Mouse (Mus musculus): Measurements from ENCODE around the gene Ankrd10. TPM values are rescaled to one million over a fixed set of nuclear protein-coding genes. Genes with fewer than 3 reads are reported as not detected.
"Not testable (repeated sequence)": the region's sequence is repeated elsewhere in the genome, so short reads cannot be mapped to it uniquely, and the experiment has no call there.

Gene Ankrd10
- polyA plus RNA-seq, 1 experiment from 2014 or later = 98.2 TPM

- WGBS = 84% methylated on average over 10 of the region's 10 CpGs
Observed at GRCm38 (mm10) chr8:11571950-11572349, 63.6 kb downstream of the Ankrd10 start.

GRCm38 (mm10) chr8:11570742-11571141 is 64.8 kb downstream of the Ankrd10 start:
- H3K9me3 ChIP-seq (ENCODE audit: low read depth, low read length) = no peaks in the 10 kb centered on the region
- no peaks in the 10 kb centered on the region for H3K27me3 ChIP-seq (ENCODE audit: insufficient read depth, low read length)
- ATAC-seq (ENCODE audit: insufficient read depth) = no peak
- no peak overlapping the region for H3K9ac ChIP-seq
- WGBS = 93% methylated on average over 4 of the region's 4 CpGs
- H3K36me3 ChIP-seq (ENCODE audit: insufficient read depth) = peaks cover 13% of the 10 kb centered on the region
- no peak for DNase-seq
- H3K27ac ChIP-seq (ENCODE audit: low read depth) = no peak overlapping the region
- TF ChIP-seq CTCF (IDR thresholded peaks at IDR 0.05; ENCODE audit: low read depth) = no peak
- H3K4me1 ChIP-seq (ENCODE audit: insufficient read depth) = no peaks in the 10 kb centered on the region
- no peak overlapping the region for H3K4me2 ChIP-seq
- H3K4me3 ChIP-seq (ENCODE audit: low read depth, low read length) = no peak overlapping the region

More at GRCm38 (mm10) chr8:11571950-11572349, 63.6 kb downstream of the Ankrd10 start:
- DNase-seq (no peak), ATAC-seq (ENCODE audit: insufficient read depth) (no peak)
- no peaks in the 10 kb centered on the region for H3K27me3 ChIP-seq (ENCODE audit: insufficient read depth, low read length)
- no peak overlapping the region for H3K4me3 ChIP-seq (ENCODE audit: low read depth, low read length)
- H3K27ac ChIP-seq (ENCODE audit: low read depth) = no peak overlapping the region
- no peaks in the 10 kb centered on the region for H3K9me3 ChIP-seq (ENCODE audit: low read depth, low read length)
- no peaks in the 10 kb centered on the region for H3K4me1 ChIP-seq (ENCODE audit: insufficient read depth)
- no peak for TF ChIP-seq CTCF (IDR thresholded peaks at IDR 0.05; ENCODE audit: low read depth)
- no peak overlapping the region for H3K9ac ChIP-seq
- H3K36me3 ChIP-seq (ENCODE audit: insufficient read depth) = peaks cover 7% of the 10 kb centered on the region
- no peak overlapping the region for H3K4me2 ChIP-seq

GRCm38 (mm10) chr8:11569260-11570097 is 66.1 kb downstream of the Ankrd10 start:
- H3K4me3 ChIP-seq (ENCODE audit: low read depth, low read length) = no peak overlapping the region
- DNase-seq (no peak), ATAC-seq (ENCODE audit: insufficient read depth) (no peak)
- H3K4me1 ChIP-seq (ENCODE audit: insufficient read depth) = no peaks in the 10 kb centered on the region
- H3K27me3 ChIP-seq (ENCODE audit: insufficient read depth, low read length) = no peaks in the 10 kb centered on the region
- TF ChIP-seq CTCF (IDR thresholded peaks at IDR 0.05; ENCODE audit: low read depth) = no peak
- H3K4me2 ChIP-seq = no peak overlapping the region
- H3K27ac ChIP-seq (ENCODE audit: low read depth) = no peak overlapping the region
- H3K9me3 ChIP-seq (ENCODE audit: low read depth, low read length) = no peaks in the 10 kb centered on the region
- H3K9ac ChIP-seq = no peak overlapping the region
- WGBS = 83% methylated on average over 22 of the region's 22 CpGs
- H3K36me3 ChIP-seq (ENCODE audit: insufficient read depth) = peaks cover 20% of the 10 kb centered on the region

DNA sequence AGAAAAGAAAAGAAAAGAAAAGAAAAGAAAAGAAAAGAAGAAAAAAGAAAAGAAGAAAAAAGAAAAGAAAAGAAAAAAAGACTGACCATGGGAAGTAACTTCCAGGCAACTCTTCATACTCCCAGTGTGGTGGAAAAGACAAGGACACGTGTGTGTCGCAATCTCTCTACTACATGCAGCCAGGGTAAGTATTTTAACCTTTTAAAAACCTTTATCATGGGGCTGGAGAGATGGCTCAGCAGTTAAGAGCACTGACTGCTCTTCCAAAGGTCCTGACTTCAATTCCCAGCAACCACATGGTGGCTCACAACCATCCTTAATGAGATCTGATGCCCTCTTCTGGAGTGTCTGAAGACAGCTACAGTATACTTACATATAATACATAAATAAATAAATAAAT is 67.4 kb downstream of the Ankrd10 start:
- not testable (repeated sequence) for H3K27ac ChIP-seq (ENCODE audit: low read depth); H3K4me2 ChIP-seq; H3K27me3 ChIP-seq (ENCODE audit: insufficient read depth, low read length); DNase-seq; ATAC-seq (ENCODE audit: insufficient read depth); H3K9ac ChIP-seq; H3K4me3 ChIP-seq (ENCODE audit: low read depth, low read length); H3K4me1 ChIP-seq (ENCODE audit: insufficient read depth); H3K9me3 ChIP-seq (ENCODE audit: low read depth, low read length)
- 95% methylated on average over 2 of the region's 2 CpGs for WGBS
- H3K36me3 ChIP-seq (ENCODE audit: insufficient read depth) = peaks cover 32% of the 10 kb centered on the region

- H3K4me1 ChIP-seq (ENCODE audit: insufficient read depth) = no peaks in the 10 kb centered on the region
- peaks cover 49% of the 10 kb centered on the region for H3K36me3 ChIP-seq (ENCODE audit: insufficient read depth)
- no peak overlapping the region for H3K4me2 ChIP-seq
- no peak overlapping the region for H3K4me3 ChIP-seq (ENCODE audit: low read depth, low read length)
- no peaks in the 10 kb centered on the region for H3K27me3 ChIP-seq (ENCODE audit: insufficient read depth, low read length)
- DNase-seq (no peak), ATAC-seq (ENCODE audit: insufficient read depth) (no peak)
- TF ChIP-seq CTCF (IDR thresholded peaks at IDR 0.05; ENCODE audit: low read depth) = no peak
- 85% methylated on average over 7 of the region's 7 CpGs for WGBS
- H3K27ac ChIP-seq (ENCODE audit: low read depth) = no peak overlapping the region
- no peaks in the 10 kb centered on the region for H3K9me3 ChIP-seq (ENCODE audit: low read depth, low read length)
- no peak overlapping the region for H3K9ac ChIP-seq
Observed at GRCm38 (mm10) chr8:11564721-11565120, 70.8 kb downstream of the Ankrd10 start.

DNA sequence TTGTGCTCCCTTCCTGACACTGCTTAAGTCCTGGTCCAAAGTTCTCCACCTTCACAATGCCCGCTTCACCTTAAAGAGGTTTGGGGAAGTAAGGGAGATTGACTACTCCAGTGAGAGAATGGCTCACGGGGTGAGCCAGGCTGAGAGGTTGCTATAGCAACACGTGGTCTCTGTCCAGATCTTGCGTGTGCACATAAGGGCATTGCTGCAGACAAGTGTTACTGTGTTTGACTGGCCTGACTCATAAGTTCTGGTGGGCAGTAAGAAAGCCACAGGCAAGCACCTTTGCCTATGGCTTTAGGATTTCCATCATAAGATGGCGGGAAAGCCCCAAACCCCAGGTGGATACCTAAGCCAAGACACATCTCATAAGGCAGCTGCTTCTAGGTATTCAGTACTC is 71.3 kb downstream of the Ankrd10 start:
- H3K4me3 ChIP-seq (ENCODE audit: low read depth, low read length) = no peak overlapping the region
- no peak overlapping the region for H3K9ac ChIP-seq
- TF ChIP-seq CTCF (IDR thresholded peaks at IDR 0.05; ENCODE audit: low read depth) = no peak
- H3K4me1 ChIP-seq (ENCODE audit: insufficient read depth) = peaks cover 4% of the 10 kb centered on the region
- H3K36me3 ChIP-seq (ENCODE audit: insufficient read depth) = peaks cover 49% of the 10 kb centered on the region
- H3K9me3 ChIP-seq (ENCODE audit: low read depth, low read length) = no peaks in the 10 kb centered on the region
- DNase-seq (no peak), ATAC-seq (ENCODE audit: insufficient read depth) (no peak)
- 81% methylated on average over 5 of the region's 5 CpGs for WGBS
- no peak overlapping the region for H3K4me2 ChIP-seq
- no peaks in the 10 kb centered on the region for H3K27me3 ChIP-seq (ENCODE audit: insufficient read depth, low read length)
- H3K27ac ChIP-seq (ENCODE audit: low read depth) = no peak overlapping the region

Small RNA genes within 50 kb of the gene (microRNA-seq; reads per million reads assigned to microRNA genes)
- 0.71 reads per million for gene Mir7238 (ENCODE audit: borderline number of aligned reads)

Other genes starting within 250 kb of the Ankrd10 start
- 12.8 and 12.9 TPM in 2 replicates for gene Rab20, start 157.0 kb downstream of the Ankrd10 start, polyA plus RNA-seq (2014; fragmentation: Nextera tagmentation; extraction: Ambion mirVana)
- gene Naxd, start 138.3 kb downstream of the Ankrd10 start, polyA plus RNA-seq (2014; fragmentation: Nextera tagmentation; extraction: Ambion mirVana) = 119 and 131 TPM in 2 replicates
- 22.9 and 25.3 TPM in 2 replicates for gene Cars2, start 85.0 kb downstream of the Ankrd10 start, polyA plus RNA-seq (2014; fragmentation: Nextera tagmentation; extraction: Ambion mirVana)
- 39.5 and 47.7 TPM in 2 replicates for gene Ing1, start 80.2 kb downstream of the Ankrd10 start, polyA plus RNA-seq (2014; fragmentation: Nextera tagmentation; extraction: Ambion mirVana)
- not detected in 2 replicates for gene 1700016D06Rik, start 65.3 kb upstream of the Ankrd10 start, polyA plus RNA-seq (2014; fragmentation: Nextera tagmentation; extraction: Ambion mirVana)
- gene Arhgef7, start 92.0 kb upstream of the Ankrd10 start, polyA plus RNA-seq (2014; fragmentation: Nextera tagmentation; extraction: Ambion mirVana) = 39.0 and 41.6 TPM in 2 replicates
- not detected in 2 replicates for gene Tex29, start 204.7 kb upstream of the Ankrd10 start, polyA plus RNA-seq (2014; fragmentation: Nextera tagmentation; extraction: Ambion mirVana)